Comparison of ENCODE assay signal across 8 mouse cellular contexts in the genomic region with DNA sequence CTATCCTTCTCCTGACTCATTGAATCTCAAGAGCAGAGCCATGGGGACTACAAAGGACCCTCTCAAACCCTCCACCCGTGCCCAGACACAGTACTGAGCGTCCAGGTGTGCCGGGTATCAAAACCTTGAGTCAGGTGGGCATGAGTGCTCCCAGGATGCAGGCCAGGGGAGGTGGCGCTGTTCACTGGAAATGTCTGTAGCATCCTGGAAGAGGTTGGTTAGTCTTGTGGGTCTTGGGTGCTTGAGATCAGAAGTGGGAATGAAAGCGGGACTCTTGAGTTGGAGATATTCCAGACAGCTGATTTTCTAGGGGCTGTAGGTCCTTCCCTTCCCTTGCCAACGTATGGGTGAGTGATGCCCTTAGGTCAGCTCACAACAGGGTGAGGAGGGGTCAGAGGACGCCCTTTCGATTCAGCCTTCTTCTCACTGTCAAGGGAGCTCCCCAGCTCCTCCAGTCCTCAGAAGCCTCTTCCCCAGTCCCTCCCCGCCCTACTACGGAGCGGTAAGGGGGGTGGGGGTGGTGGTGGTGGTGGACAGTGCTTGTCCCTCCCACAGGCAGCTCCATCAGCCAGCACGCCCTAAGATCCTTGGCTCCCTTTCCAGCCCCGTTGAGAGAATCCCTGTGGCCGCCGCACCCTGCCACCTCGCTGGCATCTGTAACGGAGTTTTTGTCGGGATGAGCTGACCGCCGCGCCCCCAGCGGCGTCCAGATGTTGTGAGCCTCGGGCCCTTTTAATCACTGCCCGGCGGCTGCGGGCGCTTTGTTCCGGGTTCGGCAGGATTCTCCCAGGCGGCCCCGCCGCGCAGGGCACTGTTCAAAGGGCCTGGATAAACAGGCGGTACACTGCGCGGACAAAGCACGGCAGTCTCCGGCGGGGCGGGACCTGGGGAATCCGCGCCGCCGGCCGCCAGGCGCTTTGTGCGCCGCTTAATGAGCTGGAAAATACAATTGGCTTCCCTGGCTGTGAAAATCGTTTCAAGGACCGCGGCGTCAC. TPM values are rescaled to one million over a fixed set of nuclear protein-coding genes. Genes with fewer than 3 reads are reported as not detected.
DNase-seq lines count a peak whose midpoint lies in the region; ATAC-seq and TF ChIP-seq lines count a peak whose summit lies in the region.

No protein-coding gene starts in this region.

- peaks cover 7% of the 10 kb centered on the region; the same call in 1 of the 2 replicates for H3K9me3 ChIP-seq in forebrain, embryonic 10.5 days
- H3K9me3 ChIP-seq in intestine, postnatal 0 days (ENCODE audit: control insufficient read depth): no peaks in the 10 kb centered on the region
- peaks cover 35% of the 10 kb centered on the region for H3K9me3 ChIP-seq in megakaryocyte, embryonic 14.5 days

- peak overlapping the region; percentile 22; the same call in 1 of the 2 replicates for H3K9ac ChIP-seq in intestine, postnatal 0 days (ENCODE audit: low read depth, low read length)

- 2% methylated on average over 53 of the region's 53 CpGs for WGBS in forebrain, embryonic 10.5 days
- 5% methylated on average over 53 of the region's 53 CpGs for WGBS in intestine, postnatal 0 days
- WGBS in thymus, adult 2 months: 9% methylated on average over 53 of the region's 53 CpGs

- peak overlapping the region; percentile 70 for H3K4me2 ChIP-seq in intestine, postnatal 0 days (replicated peaks; ENCODE audit: low read depth)

- DNase-seq in 3134 (ENCODE audit: extremely low read depth, insufficient read length, low spot score) (peak; percentile 75), ES-CJ7 (ENCODE audit: low read depth, low spot score) (peak; percentile 68)
- peak; percentile 90 for DNase-seq in forebrain, embryonic 10.5 days (ENCODE audit: extremely low spot score, low spot score)
- no peak for DNase-seq in thymus, adult 2 months
- DNase-seq in frontal cortex, postnatal 25 days (ENCODE audit: low spot score in 2 of 2): no peak
- no peak for DNase-seq in layer of hippocampus, postnatal 36 days

- ATAC-seq in intestine, postnatal 0 days: peak; percentile 56

- peak overlapping the region; percentile 55 for H3K4me3 ChIP-seq in forebrain, embryonic 10.5 days
- peak overlapping the region; percentile 38 for H3K4me3 ChIP-seq in intestine, postnatal 0 days (ENCODE audit: low read depth, low read length)
- H3K4me3 ChIP-seq in megakaryocyte, embryonic 14.5 days (replicated peaks): peak overlapping the region; percentile 83
- H3K4me3 ChIP-seq in thymus, adult 2 months (ENCODE audit: control insufficient read depth, insufficient read depth, low read length): no peak overlapping the region

- peak; percentile 24; the same call in 1 of the 2 replicates for TF ChIP-seq CTCF in intestine, postnatal 0 days (IDR thresholded peaks at IDR 0.05; ENCODE audit: low read depth)
- no peak for TF ChIP-seq CTCF in thymus, adult 2 months (IDR thresholded peaks at IDR 0.05; ENCODE audit: borderline replicate concordance, control insufficient read depth, extremely low read depth, insufficient read depth, low read length, poor library complexity)

- peaks cover 67% of the 10 kb centered on the region for H3K4me1 ChIP-seq in forebrain, embryonic 10.5 days
- H3K4me1 ChIP-seq in intestine, postnatal 0 days (replicated peaks; ENCODE audit: control insufficient read depth, insufficient read depth, low read length): peaks cover 7% of the 10 kb centered on the region; the same call in 1 of the 2 replicates
- H3K4me1 ChIP-seq in megakaryocyte, embryonic 14.5 days: peaks cover 31% of the 10 kb centered on the region
- 0 out of 2 replicates have a peak, but pooled peaks cover 5% of the 10 kb centered on the region for H3K4me1 ChIP-seq in thymus, adult 2 months (replicated peaks; ENCODE audit: control insufficient read depth, insufficient read depth, low read length)

- TF ChIP-seq POLR2A in thymus, adult 2 months (IDR thresholded peaks at IDR 0.05; ENCODE audit: control insufficient read depth, extremely low read depth, insufficient read depth, low read length, poor library complexity): no peak

- H3K36me3 ChIP-seq in forebrain, embryonic 10.5 days (replicated peaks): no peaks in the 10 kb centered on the region
- no peaks in the 10 kb centered on the region for H3K36me3 ChIP-seq in intestine, postnatal 0 days (ENCODE audit: control insufficient read depth, insufficient read depth)
- H3K36me3 ChIP-seq in megakaryocyte, embryonic 14.5 days (replicated peaks; ENCODE audit: low read length): no peaks in the 10 kb centered on the region
- H3K36me3 ChIP-seq in thymus, adult 2 months (ENCODE audit: control insufficient read depth, insufficient read depth, low read length): no peaks in the 10 kb centered on the region

- peak overlapping the region; percentile 91 for H3K27ac ChIP-seq in forebrain, embryonic 10.5 days
- H3K27ac ChIP-seq in intestine, postnatal 0 days (ENCODE audit: low read depth, low read length): no peak overlapping the region
- H3K27ac ChIP-seq in thymus, adult 2 months (ENCODE audit: control insufficient read depth, insufficient read depth, low read length): no peak overlapping the region

- H3K27me3 ChIP-seq in forebrain, embryonic 10.5 days (ENCODE audit: poor library complexity, severe bottlenecking): peaks cover 100% of the 10 kb centered on the region
- peaks cover 68% of the 10 kb centered on the region for H3K27me3 ChIP-seq in intestine, postnatal 0 days (replicated peaks; ENCODE audit: control insufficient read depth, insufficient read depth, low read length)
- H3K27me3 ChIP-seq in megakaryocyte, embryonic 14.5 days (replicated peaks): peaks cover 96% of the 10 kb centered on the region
- H3K27me3 ChIP-seq in thymus, adult 2 months (ENCODE audit: control insufficient read depth, insufficient read depth, low read length): peaks cover 31% of the 10 kb centered on the region

RNA-seq across cellular contexts. Expression of a gene that starts 8.8 kb away (rescaled TPM):
- polyA plus RNA-seq in forebrain, embryonic 10.5 days (2016; fragmentation: Nextera tagmentation; extraction: Ambion mirVana): 0.31 and 0.69 TPM in 2 replicates
- not detected in 2 replicates for polyA plus RNA-seq in intestine, postnatal 0 days (2015; fragmentation: Nextera tagmentation; extraction: Ambion mirVana)
- not detected in 2 replicates for polyA plus RNA-seq in megakaryocyte, embryonic 14.5 days (2012; ENCODE audit: insufficient read depth, low replicate concordance)
- 1.4 TPM in 2 replicates for polyA plus RNA-seq in thymus, adult 2 months (2012; rRNA removed)
- under 1 TPM in 1 of 2 experiments, not detected in 1; 0.18 TPM for total RNA-seq in layer of hippocampus, postnatal 36 days (2021)

RNA-seq across cellular contexts. Expression of a gene that starts 21.2 kb away (rescaled TPM):
- polyA plus RNA-seq in forebrain, embryonic 10.5 days (2016; fragmentation: Nextera tagmentation; extraction: Ambion mirVana): 80.6 and 81.1 TPM in 2 replicates
- polyA plus RNA-seq in intestine, postnatal 0 days (2015; fragmentation: Nextera tagmentation; extraction: Ambion mirVana): 12.3 and 13.0 TPM in 2 replicates
- 0.54 and 3.8 TPM in 2 replicates for polyA plus RNA-seq in megakaryocyte, embryonic 14.5 days (2012; ENCODE audit: insufficient read depth, low replicate concordance)
- 39.7 and 40.6 TPM in 2 replicates for polyA plus RNA-seq in thymus, adult 2 months (2012; rRNA removed)
- 10 to 100 TPM; 34.8 to 36.3 TPM for total RNA-seq in layer of hippocampus, postnatal 36 days (2021)

RNA-seq across cellular contexts. Expression of a gene that starts 21.5 kb away (rescaled TPM):
- 39.2 and 41.7 TPM in 2 replicates for polyA plus RNA-seq in forebrain, embryonic 10.5 days (2016; fragmentation: Nextera tagmentation; extraction: Ambion mirVana)
- 16.0 and 17.6 TPM in 2 replicates for polyA plus RNA-seq in intestine, postnatal 0 days (2015; fragmentation: Nextera tagmentation; extraction: Ambion mirVana)
- polyA plus RNA-seq in megakaryocyte, embryonic 14.5 days (2012; ENCODE audit: insufficient read depth, low replicate concordance): 13.1 and 14.7 TPM in 2 replicates
- polyA plus RNA-seq in thymus, adult 2 months (2012; rRNA removed): 123 and 143 TPM in 2 replicates
- 10 to 100 TPM; 23.7 to 30.7 TPM for total RNA-seq in layer of hippocampus, postnatal 36 days (2021)

RNA-seq across cellular contexts. Expression of a gene that starts 24.6 kb away (rescaled TPM):
- polyA plus RNA-seq in forebrain, embryonic 10.5 days (2016; fragmentation: Nextera tagmentation; extraction: Ambion mirVana): 0.58 and 2.1 TPM in 2 replicates
- 3.7 and 3.9 TPM in 2 replicates for polyA plus RNA-seq in intestine, postnatal 0 days (2015; fragmentation: Nextera tagmentation; extraction: Ambion mirVana)
- polyA plus RNA-seq in megakaryocyte, embryonic 14.5 days (2012; ENCODE audit: insufficient read depth, low replicate concordance): 0.22 and 5.4 TPM in 2 replicates
- 0.14 and 0.44 TPM in 2 replicates for polyA plus RNA-seq in thymus, adult 2 months (2012; rRNA removed)
- total RNA-seq in layer of hippocampus, postnatal 36 days (2021): 100 to 1,000 TPM; 242 to 255 TPM

RNA-seq across cellular contexts. Expression of a gene that starts 35.5 kb away (rescaled TPM):
- not detected in 2 replicates for polyA plus RNA-seq in forebrain, embryonic 10.5 days (2016; fragmentation: Nextera tagmentation; extraction: Ambion mirVana)
- polyA plus RNA-seq in intestine, postnatal 0 days (2015; fragmentation: Nextera tagmentation; extraction: Ambion mirVana): 4,234 and 4,267 TPM in 2 replicates
- not detected in 2 replicates for polyA plus RNA-seq in megakaryocyte, embryonic 14.5 days (2012; ENCODE audit: insufficient read depth, low replicate concordance)
- 2.4 and 5.2 TPM in 2 replicates for polyA plus RNA-seq in thymus, adult 2 months (2012; rRNA removed)
- not detected for total RNA-seq in layer of hippocampus, postnatal 36 days (2021)

Comparison
In these comparisons a context has a peak if more than half of its experiments do, and no peak if none do; other contexts are left out.
1. DNase-seq: peak in 3134 (single experiment), ES-CJ7 (single experiment) and forebrain, embryonic 10.5 days (single experiment); none in thymus, adult 2 months (single experiment), frontal cortex, postnatal 25 days (0 of 2) and layer of hippocampus, postnatal 36 days (0 of 2).